Mouse (Mus musculus) skeletal muscle tissue, adult 2 months (tissue): ENCODE data around the gene Stmn1.

Experiments used
- DNase-seq: peaks from one replicate; pipeline ENCODE4 v3.0.0-alpha.2; 2012; ENCODE audit warnings: low read depth, low spot score

Stmn1 gene

DNA sequence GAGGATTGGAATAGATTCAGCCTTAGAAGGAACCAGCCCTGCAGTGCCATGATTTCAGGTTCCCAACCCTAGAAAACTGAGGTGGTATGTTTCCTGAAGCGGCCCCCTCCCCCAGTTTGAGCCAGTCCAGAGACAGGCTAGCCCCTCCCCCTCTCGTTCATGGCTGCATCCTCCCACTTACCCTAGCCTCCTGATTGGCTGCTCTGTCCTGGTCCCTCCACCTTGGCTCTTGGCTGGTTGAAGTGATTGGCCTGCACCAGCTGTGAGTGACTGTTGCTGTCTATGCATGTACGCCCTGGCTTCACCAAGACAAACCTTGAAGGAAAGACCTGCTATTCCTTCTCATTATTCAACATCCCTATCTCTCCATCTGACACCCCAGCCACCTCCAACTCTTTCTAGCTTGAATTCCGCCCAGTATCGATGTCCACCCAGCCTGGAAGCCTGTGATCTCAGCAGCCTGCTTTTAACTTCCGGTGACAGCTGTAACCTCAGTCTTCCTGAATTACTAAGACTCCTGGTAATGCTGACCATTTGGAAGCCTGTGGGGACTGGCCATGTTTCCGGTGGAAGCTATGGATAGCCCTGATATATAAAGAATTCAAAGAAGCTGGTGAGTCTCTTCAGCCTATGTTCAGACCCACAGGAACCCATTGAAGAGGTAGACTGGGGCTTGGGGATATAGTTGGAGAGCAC is 10.8 kb upstream of the Stmn1 start:
- DNase-seq, result no peak

DNA sequence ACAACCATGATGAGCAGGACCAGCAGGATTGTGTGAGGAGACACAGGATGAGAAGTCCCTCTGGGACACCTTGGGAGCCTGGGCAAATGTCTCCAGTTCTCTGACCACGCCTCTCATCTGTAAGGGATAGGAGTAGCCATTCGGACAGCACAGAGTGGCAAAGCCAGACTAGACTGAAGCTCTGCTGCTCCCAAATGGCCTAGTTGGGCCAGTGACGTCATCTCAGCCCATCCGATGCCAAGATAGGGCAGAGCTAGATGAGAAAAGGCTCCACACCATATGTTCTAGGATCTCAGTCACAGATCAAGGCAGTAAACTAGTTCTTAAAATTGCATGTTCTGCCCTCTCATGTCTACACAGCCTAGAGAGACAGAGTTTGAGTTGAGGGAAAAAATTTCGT is 9.3 kb upstream of the Stmn1 start:
- DNase-seq, result no peak

DNA sequence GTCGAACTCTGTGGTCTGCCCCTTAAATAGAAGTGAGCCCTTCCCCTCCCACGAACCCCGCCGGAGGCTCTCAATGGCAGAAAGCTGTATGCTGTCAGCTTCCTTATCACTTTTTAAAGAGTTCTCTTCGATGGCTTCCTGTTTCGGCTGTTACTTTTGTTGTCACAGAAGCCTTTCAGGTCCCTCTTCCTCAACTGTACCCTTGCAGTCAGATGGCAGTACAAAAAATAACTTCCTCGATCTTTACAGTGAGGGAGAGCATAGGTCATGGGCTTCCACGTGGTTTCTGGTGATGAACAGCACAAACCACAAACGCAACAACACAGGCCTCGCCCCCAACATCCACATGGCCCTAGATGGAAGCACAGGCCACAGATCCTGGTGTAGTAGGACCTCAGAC is 7.8 kb upstream of the Stmn1 start:
- DNase-seq, result no peak

DNA sequence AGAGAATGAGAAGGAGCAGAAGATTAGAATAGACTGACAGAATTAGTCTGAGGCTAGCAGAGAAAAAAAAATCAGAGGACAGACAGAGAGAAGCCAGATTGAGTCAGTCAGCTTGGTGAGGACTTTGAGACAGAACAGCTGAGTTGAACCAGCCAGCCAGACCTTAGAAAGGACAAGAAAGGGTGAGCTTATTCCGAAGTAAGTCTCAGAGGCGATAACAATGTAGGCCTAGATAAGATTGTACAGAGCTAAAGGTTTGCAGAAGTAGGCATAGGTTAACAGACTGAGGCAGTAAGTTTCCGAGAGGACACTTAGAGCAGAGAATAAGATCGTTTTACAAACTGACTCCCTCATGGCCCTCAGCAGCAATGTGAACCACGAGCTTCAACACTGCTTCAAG is 6.9 kb upstream of the Stmn1 start:
- no peak for DNase-seq

DNA sequence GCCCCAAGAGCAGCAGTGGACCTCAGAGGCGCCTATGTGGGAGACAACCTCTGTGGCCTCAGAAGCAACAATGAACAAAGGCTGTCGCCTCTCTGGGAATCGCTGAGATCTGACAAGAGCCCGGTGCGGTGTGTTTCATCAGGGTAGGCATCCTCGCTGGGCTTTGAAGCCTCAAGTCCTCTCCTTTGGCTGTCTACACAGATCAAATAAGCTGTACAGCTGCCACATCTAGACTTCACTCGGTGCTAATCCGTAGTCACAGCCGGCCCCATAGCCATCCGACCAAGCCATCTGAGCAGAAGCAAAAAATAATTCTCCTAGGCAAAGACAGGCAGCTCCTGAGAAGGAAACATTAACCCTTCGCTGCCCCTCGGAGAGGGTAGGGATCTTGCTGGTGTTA is 2.3 kb upstream of the Stmn1 start:
- no peak for DNase-seq

DNA sequence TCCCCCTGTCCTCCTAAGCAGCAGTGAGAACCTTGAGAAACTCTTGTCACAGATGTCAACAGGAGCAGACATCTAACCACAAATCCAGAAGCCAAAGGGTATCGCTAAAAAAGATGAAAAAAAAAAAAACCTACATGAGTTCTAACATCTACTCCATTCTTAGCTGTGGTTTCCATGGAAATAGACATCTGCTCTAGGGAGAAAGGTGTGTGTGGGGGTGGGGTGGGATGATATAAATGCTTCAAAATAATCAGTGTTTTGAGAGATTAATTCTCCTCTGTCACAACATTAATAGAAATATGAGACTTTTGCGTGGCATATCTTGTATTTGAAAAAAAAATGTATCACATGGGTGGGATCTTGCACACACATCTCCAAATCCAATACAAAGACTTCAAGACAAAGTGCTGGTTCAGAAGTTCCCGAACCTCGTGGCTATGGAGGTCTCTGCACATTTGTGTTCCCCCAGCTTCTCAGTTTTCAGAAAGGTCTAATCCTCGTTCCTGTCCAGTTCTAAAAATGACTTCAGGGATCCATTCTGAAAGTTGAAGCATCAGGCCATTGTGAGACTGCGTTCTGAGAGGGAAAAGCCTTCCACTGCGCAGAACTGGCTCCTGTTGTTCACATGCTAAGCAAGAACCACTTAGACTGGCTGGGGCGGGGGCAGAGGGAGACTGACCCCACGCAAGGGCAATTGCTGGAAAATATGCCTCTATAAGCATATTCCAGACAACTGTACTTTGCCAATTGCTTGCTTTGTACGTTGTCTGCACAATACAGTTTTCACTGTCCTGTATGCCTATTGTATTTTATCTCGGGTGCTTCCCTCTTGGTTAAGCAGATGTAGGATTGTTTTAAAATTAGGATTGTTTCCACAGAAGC is 1.5 kb upstream of the Stmn1 start:
- DNase-seq, result no peak

DNA sequence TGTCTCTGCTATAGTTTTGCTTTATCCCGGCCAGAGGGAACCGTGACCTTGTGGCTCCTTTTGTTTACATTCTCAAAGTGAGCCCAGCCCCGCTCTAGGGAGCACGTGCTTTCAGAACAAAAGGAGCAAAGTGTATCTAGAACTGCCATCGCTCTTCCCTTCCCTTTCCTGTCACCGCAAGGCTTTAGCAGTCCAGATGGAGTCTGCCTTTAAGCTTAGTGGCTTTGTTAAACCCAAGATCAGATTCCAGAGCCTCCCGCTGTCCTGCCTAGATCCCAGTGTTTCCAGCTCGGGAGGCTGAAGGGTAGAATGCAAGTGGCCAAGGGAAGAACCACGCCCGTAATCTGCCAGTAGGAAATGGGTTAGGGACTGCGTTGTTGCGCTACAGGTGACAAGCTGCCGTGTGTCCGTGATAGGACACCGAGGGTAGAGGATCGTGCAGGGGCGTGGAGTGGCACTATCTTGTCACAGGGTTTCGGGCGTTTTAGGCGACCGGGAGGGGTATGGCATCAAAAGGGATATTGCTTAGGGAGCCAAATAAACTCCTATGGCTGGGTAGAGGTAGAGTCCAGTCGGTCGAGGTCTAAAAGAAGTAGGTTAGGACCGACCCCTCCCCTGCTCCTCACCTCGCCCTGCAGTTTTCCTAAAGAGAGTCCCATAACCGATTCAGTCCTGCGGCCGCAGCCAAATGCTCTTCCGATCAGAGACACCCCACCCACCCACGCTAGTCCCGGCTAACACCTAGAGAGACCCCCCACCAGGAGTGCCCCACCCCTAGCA is 495 bp upstream of the Stmn1 start:
- no peak for DNase-seq

DNA sequence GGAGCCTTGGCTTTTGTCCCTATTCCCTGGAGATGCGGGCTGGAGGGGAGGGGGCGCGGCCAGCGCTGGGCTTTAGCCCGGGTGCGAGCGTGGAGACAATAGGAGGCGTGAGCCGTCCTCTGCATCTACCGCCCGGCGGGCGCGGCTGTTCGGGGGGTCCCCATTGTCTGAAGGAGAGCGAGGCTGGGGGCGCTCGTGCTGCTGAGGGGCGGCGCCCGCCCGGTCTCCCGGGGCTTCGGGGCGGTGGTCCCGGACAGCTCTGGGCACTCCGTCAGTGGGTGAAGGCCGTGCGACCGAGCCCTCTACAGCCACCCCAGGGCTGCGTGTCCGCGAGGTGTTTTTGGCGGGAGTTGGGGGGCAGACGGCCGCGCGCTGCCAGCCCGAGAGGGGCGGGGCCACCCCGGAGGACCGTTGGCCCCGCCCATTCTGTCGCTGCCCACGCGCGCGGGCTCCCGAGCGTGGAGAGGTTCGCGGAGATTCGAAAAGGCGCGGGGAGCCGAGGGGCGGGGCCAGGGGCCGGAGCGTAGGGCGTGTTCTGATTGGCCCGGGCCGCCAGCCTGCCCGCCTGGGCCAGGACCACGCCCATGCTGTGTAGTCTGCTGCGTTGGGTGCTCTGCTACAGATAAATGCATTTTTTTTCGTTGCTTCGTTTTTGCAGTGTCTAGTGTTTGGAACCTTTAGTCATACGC is 602 bp downstream of the Stmn1 start:
- DNase-seq, result peak; percentile 65

DNA sequence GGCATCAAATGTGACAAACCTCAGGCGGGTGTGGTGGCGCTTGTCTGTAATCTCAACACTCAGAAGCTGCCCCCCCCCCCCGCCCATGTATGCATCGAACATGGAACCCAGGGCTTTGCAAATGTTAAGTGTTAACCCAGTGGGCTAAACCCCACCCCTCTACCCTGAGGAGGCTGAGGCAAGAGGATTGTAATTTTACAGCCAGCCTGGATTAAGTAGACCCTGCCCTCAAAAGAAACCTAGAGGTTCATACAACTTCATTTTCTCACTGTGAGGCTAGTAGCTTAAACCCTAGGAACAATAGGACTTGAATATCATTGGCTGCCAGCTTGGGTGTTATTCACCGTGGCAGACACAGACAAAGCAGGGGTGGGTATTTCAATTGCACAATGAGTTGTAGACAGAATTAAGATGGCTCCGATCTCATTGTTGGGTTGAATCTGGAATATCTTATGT is 1.2 kb downstream of the Stmn1 start:
- no peak for DNase-seq

DNA sequence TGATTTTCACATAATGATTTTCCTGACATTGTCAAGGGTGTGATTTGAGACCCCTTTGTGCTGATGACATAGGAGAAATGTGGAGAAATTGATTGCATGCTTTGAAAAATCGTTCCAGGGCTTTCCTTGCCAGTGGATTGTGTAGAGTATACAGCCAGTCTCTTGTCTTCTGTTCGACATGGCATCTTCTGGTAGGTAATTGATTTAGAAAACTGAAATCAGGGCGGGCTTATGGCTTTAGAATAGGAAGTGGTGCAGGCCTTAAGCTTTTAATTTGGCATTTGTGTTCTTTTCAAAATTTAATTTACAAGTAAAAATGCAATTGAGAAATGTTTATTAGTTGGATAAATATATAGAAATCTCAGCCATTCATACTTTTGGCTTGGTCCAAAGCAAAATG is 1.9 kb downstream of the Stmn1 start:
- no peak for DNase-seq

DNA sequence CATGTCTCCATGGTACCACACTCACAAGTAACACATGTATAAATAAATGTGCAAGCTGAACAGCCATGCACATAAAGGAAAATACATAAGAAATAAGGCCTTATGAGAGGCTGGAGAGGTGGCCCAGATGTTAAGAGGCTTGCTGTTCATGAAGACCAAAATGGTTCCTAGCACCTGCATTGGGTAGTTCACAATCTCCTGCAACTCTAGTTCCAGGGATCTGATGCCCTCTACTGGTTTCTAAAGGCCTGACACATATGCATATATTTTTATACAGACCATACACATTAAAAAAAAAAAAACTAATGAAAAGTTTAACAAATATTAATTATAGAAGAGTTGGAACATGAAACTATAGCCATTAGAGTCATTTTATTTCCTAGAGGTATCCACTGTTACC is 3.3 kb downstream of the Stmn1 start:
- DNase-seq, result no peak

DNA sequence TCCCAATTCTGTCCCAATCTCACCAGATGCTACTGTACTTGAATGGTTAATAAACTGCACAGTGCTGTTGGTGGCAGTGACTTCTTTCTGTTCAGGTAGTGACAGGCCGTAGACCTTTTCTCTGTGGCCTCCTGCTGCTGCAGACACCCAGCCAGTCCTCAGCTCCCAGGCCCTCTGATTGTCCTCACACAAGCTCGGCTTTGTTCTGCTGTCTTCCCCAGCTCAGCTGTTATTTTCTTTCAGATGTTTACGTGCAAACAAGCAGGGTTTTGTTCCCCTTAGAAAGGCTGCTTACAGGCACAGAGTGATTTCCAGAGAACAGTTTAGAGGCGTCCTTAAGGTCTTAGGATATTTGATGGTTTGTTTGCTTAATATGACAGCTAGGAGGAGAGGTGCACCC is 5.6 kb downstream of the Stmn1 start:
- no peak for DNase-seq

DNA sequence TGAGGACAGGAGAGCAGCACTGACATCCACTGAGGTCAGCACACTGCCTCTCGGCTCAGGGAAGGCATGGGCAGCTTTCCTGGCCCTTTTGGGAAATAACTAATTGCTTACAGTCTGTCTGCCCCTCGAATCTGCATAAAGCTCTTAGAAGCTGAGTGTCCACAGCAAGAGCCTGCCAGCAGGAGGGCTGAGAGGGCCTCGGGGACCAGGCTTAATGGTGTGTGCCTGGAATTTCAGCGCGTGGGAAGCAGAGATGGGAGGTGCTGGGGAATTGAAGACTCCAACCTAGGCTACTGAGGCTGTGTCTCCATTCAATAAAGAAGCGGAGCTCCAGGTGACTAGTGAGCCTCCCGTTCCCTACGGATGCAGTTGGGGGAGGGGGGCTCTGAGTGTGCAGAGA is 6.1 kb downstream of the Stmn1 start:
- DNase-seq, result no peak

DNA sequence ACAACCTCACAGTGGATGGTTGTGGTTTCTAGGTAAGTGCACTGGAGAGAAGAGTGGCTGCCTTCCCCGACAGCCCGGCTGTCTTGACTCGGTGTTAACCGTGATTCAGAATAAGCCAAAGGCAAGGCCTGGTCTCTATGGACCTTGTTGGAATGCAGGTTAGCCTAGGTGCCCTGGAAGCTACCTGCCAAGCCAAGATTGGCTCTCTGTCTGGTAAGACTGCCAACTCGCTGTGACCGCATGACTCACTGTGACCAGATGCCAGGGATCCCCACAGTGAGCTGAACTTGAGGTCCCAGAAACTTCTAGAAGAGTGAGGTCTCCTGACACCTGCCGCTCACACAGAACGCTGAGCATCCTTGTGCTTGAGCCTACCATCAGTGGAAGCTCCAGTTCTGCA is 8.8 kb downstream of the Stmn1 start:
- no peak for DNase-seq

DNA sequence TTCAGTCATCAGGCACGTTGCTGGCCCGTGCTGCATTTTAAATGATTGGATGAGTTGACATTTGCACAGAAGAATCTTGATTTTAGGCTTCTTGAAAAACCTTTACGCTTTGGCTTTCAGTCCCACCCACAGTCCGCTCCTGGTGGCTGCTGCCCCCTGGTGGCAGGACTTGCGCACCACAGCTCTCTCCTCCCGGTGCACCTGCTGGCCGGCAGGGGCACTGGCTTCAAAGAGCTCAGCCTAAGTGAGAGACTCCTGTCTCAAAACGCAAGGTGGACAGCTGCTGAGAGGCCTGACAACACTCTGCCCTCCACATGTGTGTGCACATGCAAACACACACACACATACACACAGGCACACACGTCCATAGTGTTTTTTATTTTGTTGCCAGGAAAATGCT is 9.9 kb downstream of the Stmn1 start:
- DNase-seq, result peak; percentile 73

DNA sequence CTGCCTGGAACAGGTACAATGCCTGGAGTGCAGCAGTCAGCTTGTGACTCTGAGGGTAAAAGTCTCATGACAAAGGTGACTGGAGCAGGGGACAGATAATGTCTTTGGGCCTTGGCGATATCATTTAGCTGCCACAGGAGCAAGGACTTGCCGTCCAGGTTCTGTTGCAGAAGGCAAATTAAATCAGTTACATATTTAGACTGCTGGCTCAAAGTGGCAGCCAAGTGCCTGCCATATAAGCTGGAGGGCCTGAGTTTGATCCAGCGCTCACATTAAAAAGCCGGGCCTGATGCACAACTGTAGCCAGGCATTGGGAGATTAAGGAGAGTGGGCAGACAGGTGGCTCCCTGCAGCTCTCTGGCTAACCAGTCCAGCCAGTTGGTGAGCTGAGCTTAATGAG is 11.7 kb downstream of the Stmn1 start:
- DNase-seq, result peak; percentile 56

DNA sequence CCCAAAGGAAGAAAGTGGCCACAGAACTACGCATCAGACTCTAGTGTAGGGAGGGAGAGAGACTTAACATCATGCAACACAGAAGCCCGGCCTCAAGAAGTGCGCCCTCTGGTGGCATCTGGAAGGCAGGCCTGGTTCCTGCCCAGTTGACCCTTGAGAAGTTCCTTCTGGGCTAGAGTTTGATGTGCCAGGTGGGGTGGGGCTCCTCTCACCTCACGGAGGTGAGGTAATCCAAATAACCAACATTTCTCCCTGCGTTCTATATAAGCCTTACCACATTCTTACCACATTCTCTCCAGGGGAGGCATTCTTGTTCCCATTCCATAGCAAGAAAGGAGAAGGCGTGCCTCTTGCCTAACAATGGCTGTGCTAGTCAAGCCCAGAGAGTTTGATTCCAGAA is 12.7 kb downstream of the Stmn1 start:
- DNase-seq, result peak; percentile 32

DNA sequence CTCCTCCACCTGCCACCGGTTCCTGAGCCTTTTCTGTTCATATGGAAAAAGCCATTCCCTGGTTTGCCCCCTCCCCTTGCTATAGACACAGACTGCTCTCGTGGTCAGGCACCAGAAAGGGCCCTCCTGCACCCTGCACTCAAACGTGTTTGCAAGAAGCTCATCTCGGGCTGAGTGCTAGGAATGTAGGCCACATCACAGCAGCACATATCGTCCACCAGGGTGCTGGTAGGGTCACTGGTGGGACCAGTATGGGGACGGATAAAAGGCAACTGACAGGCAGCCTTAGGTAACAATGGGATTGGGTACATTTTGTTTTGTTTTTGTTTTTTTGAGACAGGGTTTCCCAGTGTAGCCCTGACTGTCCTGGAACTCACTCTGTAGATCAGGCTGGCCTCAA is 13.2 kb downstream of the Stmn1 start:
- no peak for DNase-seq

DNA sequence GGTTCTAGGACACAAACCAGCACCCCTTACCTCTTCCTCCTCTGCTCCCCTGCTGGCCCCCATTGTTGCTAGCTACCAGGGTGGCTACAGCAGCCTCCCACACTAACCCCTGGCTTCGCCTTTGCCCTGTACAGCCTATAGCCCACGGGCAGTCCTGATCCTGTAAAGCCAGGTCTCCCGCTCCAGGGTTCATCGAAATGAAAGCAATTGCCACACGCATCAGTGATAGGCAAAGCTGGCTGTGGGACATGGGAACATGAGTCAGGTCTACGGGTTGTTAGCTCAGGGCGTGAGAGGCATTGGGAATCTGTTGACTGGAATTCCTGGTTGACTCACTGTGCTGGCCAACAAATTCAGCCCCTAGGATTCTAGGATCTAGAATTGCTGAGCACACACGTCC is 14.3 kb downstream of the Stmn1 start:
- DNase-seq, result no peak

DNA sequence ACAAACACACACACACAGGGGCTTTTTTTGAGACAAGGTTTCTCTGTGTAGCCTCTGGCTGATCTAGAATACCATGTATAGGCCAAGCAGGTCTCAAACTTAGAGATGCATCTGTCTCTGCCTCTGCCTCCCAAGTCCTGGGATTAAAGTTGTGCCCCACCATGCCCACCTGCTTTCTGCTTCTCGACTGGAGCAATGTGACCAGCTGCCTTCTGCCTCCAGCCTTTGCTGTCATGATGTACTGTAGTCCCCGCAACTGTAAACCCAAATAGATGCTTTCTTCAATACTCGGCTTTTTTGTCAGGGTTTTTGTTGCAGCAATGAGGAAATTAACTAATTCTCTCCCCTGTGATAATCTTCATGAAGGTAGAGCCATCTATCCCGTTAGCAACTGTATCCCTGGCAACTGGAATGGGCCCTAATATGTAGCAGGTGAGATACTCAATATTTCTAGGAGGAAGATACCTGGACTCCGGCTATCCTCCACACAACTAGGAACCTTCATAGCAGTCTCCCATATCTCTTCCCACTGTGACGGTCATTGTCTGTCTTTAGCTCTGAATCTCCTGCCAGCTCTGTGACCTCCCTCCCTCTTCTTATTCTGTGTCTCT is 15.1 kb downstream of the Stmn1 start:
- no peak for DNase-seq

DNA sequence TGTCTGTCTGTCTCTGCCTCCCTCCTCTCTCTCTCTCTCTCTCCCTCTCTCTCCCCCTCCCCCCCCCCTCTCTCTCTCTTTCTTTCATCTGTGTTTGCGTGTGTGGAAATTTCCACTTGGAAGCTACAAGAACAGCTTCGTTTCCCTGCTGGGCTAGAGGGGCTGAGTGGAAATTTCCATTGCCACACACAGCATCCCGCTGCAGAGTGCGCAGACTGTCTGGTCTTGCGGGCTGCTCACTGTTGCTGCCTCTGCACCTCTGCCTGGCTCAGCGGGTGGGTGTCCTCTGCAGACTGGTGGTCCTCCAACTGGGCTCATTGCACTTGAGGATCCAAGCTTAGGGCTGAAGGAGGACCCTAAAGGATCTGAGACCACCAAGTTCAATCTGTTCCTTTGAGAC is 15.6 kb downstream of the Stmn1 start:
- DNase-seq, result no peak
